Mouse (Mus musculus) bone marrow, adult 2 months (tissue): ENCODE measurements at regions not wholly inside any gene's neighbourhood (a gene's known extent, or its start where the extent isn't known, plus 50 kb on each side); places are given as distances from the start of the nearest gene placed in this dataset.
"Not testable (repeated sequence)": the region's sequence is repeated elsewhere in the genome, so short reads cannot be mapped to it uniquely, and the experiment has no call there.

ENCODE experiments used
- H3K27ac ChIP-seq: fragments of 200-500 bp; 2 replicates; pipeline ENCODE4 v1.5.1; 2012; ENCODE audit warnings: low read depth, mild to moderate bottlenecking, control low read depth, inconsistent platforms, low read length; ENCODE audit not compliant: control insufficient read depth, poor library complexity, insufficient read depth
- H3K4me1 ChIP-seq: fragments of 200-500 bp; 2 replicates; pipeline ENCODE4 v1.6.1; 2011; ENCODE audit warnings: low read length; ENCODE audit not compliant: control insufficient read depth, insufficient read depth
- H3K4me3 ChIP-seq: fragments of 200-500 bp; replicated peaks from 2 replicates; pipeline ENCODE3; 2011; ENCODE audit warnings: mild to moderate bottlenecking, low read depth, low read length, control low read depth; ENCODE audit not compliant: control insufficient read depth
- CTCF ChIP-seq: fragments of 200-500 bp; IDR thresholded peaks from 2 replicates; pipeline ENCODE4 v1.5.1; 2011; ENCODE audit warnings: low read length, control low read depth; ENCODE audit not compliant: control insufficient read depth, insufficient read depth
- POLR2A ChIP-seq: fragments of 200-500 bp; IDR thresholded peaks from 2 replicates; pipeline ENCODE4 v1.6.1; 2011; ENCODE audit warnings: low read depth, mild to moderate bottlenecking, control low read depth, low read length, borderline replicate concordance; ENCODE audit not compliant: control insufficient read depth
- WGBS: fragments of 180-500 bp; shearing (Covaris S2); methylation state at CpG from one replicate; pipeline ENCODE4 v1.1.7; 2018; 5-methylcytosine and 5-hydroxymethylcytosine counted together

- TF ChIP-seq CTCF (no peak), POLR2A (no peak)
- H3K4me3 ChIP-seq: no peak overlapping the region
- no peak overlapping the region for H3K27ac ChIP-seq
- H3K4me1 ChIP-seq: no peaks in the 10 kb centered on the region
- 69% methylated on average over 2 of the region's 2 CpGs for WGBS
These were observed 114.4 kb upstream of the Bet1 start for GRCm38 (mm10) chr6:4201176-4201575.

DNA sequence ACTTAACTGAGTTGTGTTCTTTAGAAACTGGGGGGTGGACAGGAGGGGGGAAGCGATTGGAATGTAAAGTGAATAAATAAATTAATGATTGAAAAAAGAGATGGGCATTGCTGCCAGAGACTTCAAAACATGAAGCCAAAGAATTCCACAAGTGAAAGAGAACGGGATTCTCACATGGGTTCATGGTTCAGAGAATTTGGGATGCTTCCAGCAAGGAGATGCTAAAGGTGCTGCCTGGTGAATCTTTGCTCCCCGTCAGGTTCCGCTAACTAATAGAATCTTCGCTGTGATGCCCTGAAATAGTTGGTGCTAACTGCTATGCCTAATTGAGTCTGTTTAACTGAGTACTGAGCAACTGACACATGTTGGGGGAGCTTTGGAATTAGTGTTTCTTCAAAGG is 118.9 kb upstream of the Bet1 start:
- TF ChIP-seq CTCF (no peak), POLR2A (no peak)
- no peaks in the 10 kb centered on the region for H3K4me1 ChIP-seq
- 88% methylated on average over 5 of the region's 5 CpGs for WGBS
- no peak overlapping the region for H3K4me3 ChIP-seq
- no peak overlapping the region for H3K27ac ChIP-seq

GRCm38 (mm10) chr6:4245265-4246112 is 158.7 kb upstream of the Bet1 start:
- Histone ChIP-seq H3K27ac (no peak overlapping the region), H3K4me1 (no peaks in the 10 kb centered on the region), H3K4me3 (no peak overlapping the region)
- 74% methylated on average over 9 of the region's 9 CpGs for WGBS
- TF ChIP-seq POLR2A (no peak), CTCF (no peak)

DNA sequence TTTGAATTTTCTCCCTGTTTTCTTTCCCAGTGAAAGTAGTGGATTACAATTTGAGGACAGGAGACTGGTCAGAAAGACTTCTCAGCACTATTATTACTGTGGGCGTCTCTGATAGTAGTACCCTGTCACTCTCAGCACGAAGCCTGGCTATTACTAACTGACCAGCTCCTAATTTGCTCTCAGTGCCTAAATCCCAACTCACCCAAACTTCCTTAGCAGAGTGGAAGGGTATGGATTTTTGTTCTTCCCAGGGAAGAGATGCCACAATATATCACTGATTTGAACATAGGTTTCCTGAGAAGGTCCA is 159.3 kb upstream of the Bet1 start:
- Histone ChIP-seq H3K4me3 (no peak overlapping the region), H3K27ac (no peak overlapping the region), H3K4me1 (no peaks in the 10 kb centered on the region)
- no peak for TF ChIP-seq POLR2A
- no peak for TF ChIP-seq CTCF
- 81% methylated on average over 2 of the region's 2 CpGs for WGBS

DNA sequence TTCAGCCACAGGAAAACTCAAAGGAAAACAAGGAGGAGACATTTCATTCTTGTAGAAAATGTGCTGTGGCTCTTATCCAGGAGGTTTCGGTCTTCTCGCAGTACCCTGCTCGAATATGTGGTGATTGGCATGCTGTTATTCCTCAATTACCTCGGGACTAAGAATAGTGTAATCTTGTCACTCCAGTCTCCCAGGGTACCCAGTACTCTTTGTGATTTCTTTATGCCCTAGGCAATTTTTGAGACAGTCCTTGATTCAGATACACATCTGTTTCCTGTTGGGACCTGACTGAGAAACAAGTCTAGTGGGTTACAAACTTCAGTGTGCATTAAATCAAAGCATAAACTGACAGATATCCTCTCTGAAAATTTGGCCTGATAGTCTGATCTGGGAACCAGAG is 189.8 kb upstream of the Bet1 start:
- H3K4me3 ChIP-seq: no peak overlapping the region
- TF ChIP-seq CTCF: no peak
- no peak for TF ChIP-seq POLR2A
- H3K27ac ChIP-seq: no peak overlapping the region
- H3K4me1 ChIP-seq: no peaks in the 10 kb centered on the region
- 11% methylated on average over 4 of the region's 4 CpGs for WGBS

DNA sequence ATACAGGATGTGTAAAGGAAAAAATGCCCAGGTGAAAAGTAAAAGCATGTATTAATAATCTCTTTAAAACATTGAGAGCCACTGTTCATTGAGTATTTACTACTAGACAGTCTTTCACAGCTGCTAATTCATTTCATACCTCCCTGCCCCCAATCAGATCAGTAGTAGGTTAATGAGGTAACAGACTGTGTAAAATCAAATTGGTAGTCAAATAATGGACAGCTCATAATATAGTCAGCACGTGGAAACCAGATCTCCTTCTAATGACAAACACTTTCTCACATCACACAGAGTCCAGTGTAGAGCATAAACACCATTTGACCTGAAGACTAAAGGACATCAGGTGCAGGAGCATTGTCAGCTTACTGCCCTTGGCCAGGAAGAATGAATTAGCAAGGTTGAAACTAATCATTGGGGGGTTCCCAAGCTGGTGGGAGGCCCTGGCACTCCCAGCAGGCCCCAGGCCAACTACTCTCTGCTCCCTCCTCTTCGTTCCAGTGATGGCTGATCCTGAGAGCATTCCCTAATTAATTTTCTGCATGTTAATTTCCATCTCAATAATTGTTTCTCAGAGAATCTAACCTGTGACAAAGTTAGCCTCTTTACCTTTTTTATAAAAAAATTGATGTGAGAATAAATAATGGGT is 190.6 kb upstream of the Bet1 start:
- H3K4me3 ChIP-seq: no peak overlapping the region
- H3K27ac ChIP-seq: no peak overlapping the region
- no peaks in the 10 kb centered on the region for H3K4me1 ChIP-seq
- 61% methylated on average over 2 of the region's 2 CpGs for WGBS
- TF ChIP-seq POLR2A: no peak
- no peak for TF ChIP-seq CTCF

GRCm38 (mm10) chr6:4291380-4291779 is 204.6 kb upstream of the Bet1 start:
- Histone ChIP-seq H3K4me3 (no peak overlapping the region), H3K27ac (no peak overlapping the region), H3K4me1 (no peaks in the 10 kb centered on the region)
- WGBS: 74% methylated on average over 2 of the region's 2 CpGs
- TF ChIP-seq POLR2A: no peak
- TF ChIP-seq CTCF: no peak

DNA sequence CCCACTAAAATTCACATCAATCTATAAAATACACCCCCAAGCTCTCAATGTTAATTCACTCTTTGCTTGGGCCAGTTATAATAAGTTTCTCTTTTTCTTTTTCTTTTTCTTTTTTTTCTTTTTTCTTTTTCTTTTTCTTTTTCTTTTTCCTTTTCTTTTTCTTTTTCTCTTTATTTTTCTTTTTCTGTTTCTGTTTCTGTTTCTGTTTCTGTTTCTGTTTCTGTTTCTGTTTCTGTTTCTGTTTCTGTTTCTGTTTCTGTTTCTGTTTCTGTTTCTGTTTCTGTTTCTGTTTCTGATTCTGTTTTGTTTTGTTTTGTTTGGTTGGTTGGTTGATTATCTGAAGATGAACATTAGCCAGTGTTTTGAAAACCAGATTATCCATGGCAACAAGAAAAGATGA is 201.2 kb upstream of the Col1a2 start:
- not testable (repeated sequence) for H3K4me1 ChIP-seq, H3K4me3 ChIP-seq, H3K27ac ChIP-seq

- Histone ChIP-seq H3K4me3 (no peak overlapping the region), H3K4me1 (no peaks in the 10 kb centered on the region), H3K27ac (no peak overlapping the region)
- WGBS: 86% methylated on average over 4 of the region's 4 CpGs
- TF ChIP-seq POLR2A (no peak), CTCF (no peak)
These were observed 154.7 kb upstream of the Col1a2 start for GRCm38 (mm10) chr6:4349953-4350352.
